Mouse (Mus musculus) hindbrain, embryonic 15.5 days (tissue): ENCODE measurements around the gene Med29. TPM values are rescaled to one million over a fixed set of nuclear protein-coding genes. Genes with fewer than 3 reads are reported as not detected.

Experiments
- ATAC-seq: fragments of 200-750 bp; cut with Nextera tagmentation; 2 replicates; pipeline ENCODE4 v1.8.0; 2017; ENCODE audit warnings: low read depth, moderate number of reproducible peaks, moderate TSS enrichment; ENCODE audit not compliant: low FRiP score
- H3K27ac ChIP-seq: fragments of 300-500 bp; sonication (generic); replicated peaks from 2 replicates; pipeline ENCODE4 v1.5.1; 2015; ENCODE audit warnings: mild to moderate bottlenecking, inconsistent platforms
- H3K27me3 ChIP-seq: fragments of 300-500 bp; sonication (generic); 2 replicates; pipeline ENCODE4 v1.6.1; 2015; ENCODE audit warnings: control low read depth, inconsistent platforms
- H3K36me3 ChIP-seq: fragments of 300-500 bp; sonication (generic); 2 replicates; pipeline ENCODE4 v1.6.1; 2015; ENCODE audit warnings: control low read depth, inconsistent platforms
- H3K4me1 ChIP-seq: fragments of 300-500 bp; sonication (generic); replicated peaks from 2 replicates; pipeline ENCODE4 v1.6.1; 2015; ENCODE audit warnings: control low read depth, inconsistent platforms
- H3K4me2 ChIP-seq: fragments of 300-500 bp; sonication (generic); 2 replicates; pipeline ENCODE4 v1.6.1; 2015; ENCODE audit warnings: moderate library complexity, mild to moderate bottlenecking, inconsistent platforms
- H3K4me3 ChIP-seq: fragments of 300-500 bp; sonication (generic); 2 replicates; pipeline ENCODE4 v1.5.1; 2015; ENCODE audit warnings: mild to moderate bottlenecking, inconsistent platforms
- H3K9ac ChIP-seq: fragments of 300-500 bp; sonication (generic); 2 replicates; pipeline ENCODE4 v1.6.1; 2015; ENCODE audit warnings: inconsistent platforms
- H3K9me3 ChIP-seq: fragments of 300-500 bp; sonication (generic); 2 replicates; pipeline ENCODE4 v1.6.1; 2016; ENCODE audit warnings: control low read depth, inconsistent platforms
- WGBS: fragments of 180-500 bp; shearing (Covaris S2); methylation state at CpG from one replicate; pipeline ENCODE4 v1.1.7; 2015; 5-methylcytosine and 5-hydroxymethylcytosine counted together
- polyA plus RNA-seq: library from polyadenylated mRNA; unstranded; fragments of >200 nt; fragmentation: Nextera tagmentation; extraction: Ambion mirVana; gene quantifications from 2 replicates; pipeline ENCODE4 v1.2.1, GENCODE M21; 2015

Med29 gene
- polyA plus RNA-seq, 1 experiment from 2014 or later, result 46.6 TPM

GRCm38 (mm10) chr7:28358431-28358830 lies 34.1 kb downstream of the Med29 start:
- 0 out of 2 replicates have a peak overlapping the region, but pooled peaks have one; percentile 42 for H3K27ac ChIP-seq
- no peak overlapping the region for H3K4me2 ChIP-seq
- peaks cover 21% of the 10 kb centered on the region for H3K36me3 ChIP-seq
- no peak overlapping the region for H3K4me3 ChIP-seq
- no peak overlapping the region for H3K9ac ChIP-seq
- peaks cover 9% of the 10 kb centered on the region; the same call in 1 of the 2 replicates for H3K4me1 ChIP-seq
- H3K27me3 ChIP-seq, result no peaks in the 10 kb centered on the region
- ATAC-seq, result no peak
- 73% methylated on average over 7 of the region's 7 CpGs for WGBS
- no peaks in the 10 kb centered on the region for H3K9me3 ChIP-seq

GRCm38 (mm10) chr7:28357984-28358383 lies 34.5 kb downstream of the Med29 start:
- Histone ChIP-seq H3K36me3 (peaks cover 26% of the 10 kb centered on the region), H3K27me3 (no peaks in the 10 kb centered on the region), H3K9ac (no peak overlapping the region), H3K4me3 (no peak overlapping the region), H3K27ac (no peak overlapping the region), H3K4me1 (peaks cover 9% of the 10 kb centered on the region; the same call in 1 of the 2 replicates), H3K9me3 (no peaks in the 10 kb centered on the region), H3K4me2 (no peak overlapping the region)
- ATAC-seq, result no peak
- WGBS, result 20% methylated on average over 5 of the region's 5 CpGs

- no peaks in the 10 kb centered on the region for H3K9me3 ChIP-seq
- H3K9ac ChIP-seq, result no peak overlapping the region
- ATAC-seq, result no peak
- WGBS, result 3% methylated on average over 5 of the region's 5 CpGs
- peak overlapping the region; percentile 64 for H3K27ac ChIP-seq
- H3K4me2 ChIP-seq, result no peak overlapping the region
- H3K27me3 ChIP-seq, result no peaks in the 10 kb centered on the region
- H3K4me1 ChIP-seq, result peaks cover 11% of the 10 kb centered on the region
- H3K36me3 ChIP-seq, result peaks cover 25% of the 10 kb centered on the region
- no peak overlapping the region for H3K4me3 ChIP-seq
Measured at GRCm38 (mm10) chr7:28356981-28357380, 35.5 kb downstream of the Med29 start.

GRCm38 (mm10) chr7:28355221-28355620 lies 37.3 kb downstream of the Med29 start:
- ATAC-seq, result no peak
- no peaks in the 10 kb centered on the region for H3K27me3 ChIP-seq
- 87% methylated on average over 3 of the region's 3 CpGs for WGBS
- H3K4me1 ChIP-seq, result peaks cover 21% of the 10 kb centered on the region
- H3K27ac ChIP-seq, result no peak overlapping the region
- no peak overlapping the region for H3K9ac ChIP-seq
- H3K36me3 ChIP-seq, result peaks cover 23% of the 10 kb centered on the region
- H3K9me3 ChIP-seq, result no peaks in the 10 kb centered on the region
- H3K4me3 ChIP-seq, result no peak overlapping the region
- no peak overlapping the region for H3K4me2 ChIP-seq

- Histone ChIP-seq H3K36me3 (peaks cover 23% of the 10 kb centered on the region), H3K9ac (no peak overlapping the region), H3K4me2 (no peak overlapping the region), H3K27me3 (no peaks in the 10 kb centered on the region), H3K4me1 (peaks cover 27% of the 10 kb centered on the region), H3K4me3 (no peak overlapping the region), H3K27ac (no peak overlapping the region), H3K9me3 (no peaks in the 10 kb centered on the region)
- 92% methylated on average over 3 of the region's 3 CpGs for WGBS
- no peak for ATAC-seq
Measured at GRCm38 (mm10) chr7:28354596-28354995, 37.9 kb downstream of the Med29 start.

GRCm38 (mm10) chr7:28354113-28354581 lies 38.4 kb downstream of the Med29 start:
- Histone ChIP-seq H3K9ac (no peak overlapping the region), H3K36me3 (peaks cover 23% of the 10 kb centered on the region), H3K27ac (no peak overlapping the region), H3K9me3 (no peaks in the 10 kb centered on the region), H3K4me2 (no peak overlapping the region), H3K27me3 (no peaks in the 10 kb centered on the region), H3K4me3 (no peak overlapping the region), H3K4me1 (peaks cover 30% of the 10 kb centered on the region)
- WGBS, result 93% methylated on average over 3 of the region's 3 CpGs
- ATAC-seq, result no peak

- no peak overlapping the region for H3K4me2 ChIP-seq
- H3K4me1 ChIP-seq, result peaks cover 28% of the 10 kb centered on the region
- H3K27me3 ChIP-seq, result no peaks in the 10 kb centered on the region
- no peak for ATAC-seq
- no peak overlapping the region for H3K4me3 ChIP-seq
- no peak overlapping the region for H3K27ac ChIP-seq
- no peak overlapping the region for H3K9ac ChIP-seq
- WGBS, result 91% methylated on average over 2 of the region's 2 CpGs
- peaks cover 23% of the 10 kb centered on the region for H3K36me3 ChIP-seq
- no peaks in the 10 kb centered on the region for H3K9me3 ChIP-seq
Measured at GRCm38 (mm10) chr7:28353267-28353666, 39.2 kb downstream of the Med29 start.

- H3K4me1 ChIP-seq, result peaks cover 21% of the 10 kb centered on the region
- H3K4me3 ChIP-seq, result peak overlapping the region; percentile 87
- WGBS, result 47% methylated on average over 4 of the region's 4 CpGs
- H3K9ac ChIP-seq, result peak overlapping the region; percentile 93
- peaks cover 23% of the 10 kb centered on the region for H3K36me3 ChIP-seq
- ATAC-seq, result no peak
- no peak overlapping the region for H3K27ac ChIP-seq
- H3K9me3 ChIP-seq, result no peaks in the 10 kb centered on the region
- no peaks in the 10 kb centered on the region for H3K27me3 ChIP-seq
- H3K4me2 ChIP-seq, result peak overlapping the region; percentile 89
Measured at GRCm38 (mm10) chr7:28351676-28352191, 40.8 kb downstream of the Med29 start.

GRCm38 (mm10) chr7:28350155-28350883 lies 42.2 kb downstream of the Med29 start, which contains the start of gene Rps16:
Rps16 (plus strand) TSS chr7:28350652.
- H3K9ac ChIP-seq, result peak within 1 kb of the TSS; percentile 93
- H3K9me3 ChIP-seq, result no peaks in the 10 kb centered on the region
- peak within 1 kb of the TSS; percentile 89 for H3K4me2 ChIP-seq
- H3K36me3 ChIP-seq, result peaks cover 23% of the 10 kb centered on the region
- peaks cover 21% of the 10 kb centered on the region for H3K4me1 ChIP-seq
- under 1% methylated on average over 50 of the region's 50 CpGs for WGBS
- peak within 1 kb of the TSS; percentile 87 for H3K4me3 ChIP-seq
- no peaks in the 10 kb centered on the region for H3K27me3 ChIP-seq
- peak; percentile 95 for ATAC-seq
- H3K27ac ChIP-seq, result peak within 1 kb of the TSS; percentile 93

- WGBS, result 83% methylated on average over 7 of the region's 7 CpGs
- no peak overlapping the region for H3K9ac ChIP-seq
- H3K4me3 ChIP-seq, result no peak overlapping the region
- peaks cover 24% of the 10 kb centered on the region for H3K4me1 ChIP-seq
- peaks cover 12% of the 10 kb centered on the region for H3K36me3 ChIP-seq
- H3K27me3 ChIP-seq, result no peaks in the 10 kb centered on the region
- ATAC-seq, result no peak
- no peak overlapping the region for H3K27ac ChIP-seq
- no peak overlapping the region for H3K4me2 ChIP-seq
- H3K9me3 ChIP-seq, result no peaks in the 10 kb centered on the region
Measured at GRCm38 (mm10) chr7:28348601-28349000, 43.9 kb downstream of the Med29 start.

- Histone ChIP-seq H3K4me3 (no peak overlapping the region), H3K27ac (no peak overlapping the region), H3K9me3 (no peaks in the 10 kb centered on the region), H3K9ac (no peak overlapping the region), H3K27me3 (no peaks in the 10 kb centered on the region), H3K4me1 (peaks cover 24% of the 10 kb centered on the region), H3K4me2 (no peak overlapping the region), H3K36me3 (peaks cover 3% of the 10 kb centered on the region)
- WGBS, result 67% methylated on average over 3 of the region's 3 CpGs
- no peak for ATAC-seq
Measured at GRCm38 (mm10) chr7:28347746-28348145, 44.8 kb downstream of the Med29 start.

- ATAC-seq, result no peak
- WGBS, result 6% methylated on average over 4 of the region's 4 CpGs
- Histone ChIP-seq H3K9me3 (no peaks in the 10 kb centered on the region), H3K4me3 (no peak overlapping the region), H3K4me2 (no peak overlapping the region), H3K4me1 (peaks cover 6% of the 10 kb centered on the region), H3K27ac (no peak overlapping the region), H3K9ac (no peak overlapping the region), H3K36me3 (no peaks in the 10 kb centered on the region), H3K27me3 (no peaks in the 10 kb centered on the region)
Measured at GRCm38 (mm10) chr7:28344637-28345036, 47.9 kb downstream of the Med29 start.
